Comparison of ENCODE assay signal across 23 mouse cellular contexts in genomic region chr16:94649861-94650260, GRCm38 (mm10).
"Had no signal": no experiment of that assay in that cellular context is flagged by ENCODE, and none has a peak within 500 bp of the region (broad histone marks: within the 10 kb centered on the region; RNA-seq: fewer than 3 reads in every experiment).

No protein-coding gene starts in this region.

- ATAC-seq: intestine, embryonic 16.5 days had no signal

- DNase-seq: kidney, adult 18-20 months; kidney, adult 9 months; kidney, postnatal 14 days; kidney, postnatal 4 days; layer of hippocampus, adult 9-11 months; layer of hippocampus, postnatal 36 days; liver; lung, adult 2 months; lung, postnatal 14 days; lung, postnatal 4 days; midbrain, embryonic 14.5 days; retina, postnatal 1 day; right cerebral cortex, postnatal 25 days; spleen, adult 18-20 months; thymus, adult 2 months; thymus, postnatal 14 days; thymus, postnatal 4 days had no signal

- H3K27ac ChIP-seq: left cerebral cortex, adult 2 months; limb, embryonic 12.5 days; liver, embryonic 15.5 days; neural tube, embryonic 12.5 days had no signal

- H3K9me3 ChIP-seq: limb, embryonic 12.5 days; liver, embryonic 15.5 days; neural tube, embryonic 12.5 days had no signal

- H3K9ac ChIP-seq: limb, embryonic 12.5 days; liver, embryonic 15.5 days; neural tube, embryonic 12.5 days had no signal

- H3K4me3 ChIP-seq: left cerebral cortex, adult 2 months; limb, embryonic 12.5 days; liver, embryonic 15.5 days; neural tube, embryonic 12.5 days had no signal

- H3K27me3 ChIP-seq: limb, embryonic 12.5 days; liver, embryonic 15.5 days; neural tube, embryonic 12.5 days had no signal

- H3K36me3 ChIP-seq: limb, embryonic 12.5 days; liver, embryonic 15.5 days; neural tube, embryonic 12.5 days had no signal

- H3K4me2 ChIP-seq: limb, embryonic 12.5 days; liver, embryonic 15.5 days; midbrain, embryonic 11.5 days; neural tube, embryonic 12.5 days had no signal
